Mouse (Mus musculus): Measurements from ENCODE around the gene Trim66.

GRCm38 (mm10) chr7:109533129-109533528 is 25.2 kb upstream of the Trim66 start:
- TF ChIP-seq POLR2A (IDR thresholded peaks at IDR 0.05; ENCODE audit: borderline replicate concordance, extremely low read depth, low read depth, low read length): no peak
- TF ChIP-seq CTCF (IDR thresholded peaks at IDR 0.05; ENCODE audit: insufficient read depth, low read length): no peak
